Comparison of ENCODE assay signal across 11 mouse cellular contexts in the genomic region with DNA sequence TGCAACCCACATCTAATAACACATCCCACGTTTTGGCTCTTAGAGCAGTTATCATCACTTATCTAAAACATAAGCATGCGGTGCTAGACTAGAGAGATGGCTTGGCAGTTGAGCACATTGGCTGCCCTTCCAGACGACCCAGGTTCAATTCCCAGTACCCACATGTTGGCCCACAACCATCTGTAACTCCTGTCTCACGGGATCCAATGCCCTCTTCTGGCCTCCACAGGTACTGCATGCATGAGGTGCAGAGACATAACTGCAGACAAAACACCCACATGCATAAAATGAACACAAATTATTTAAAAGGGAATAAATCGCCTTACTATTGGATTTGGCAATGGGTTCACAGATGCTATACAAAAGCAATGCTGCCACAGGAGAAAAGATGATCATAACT. TPM values are rescaled to one million over a fixed set of nuclear protein-coding genes. Genes with fewer than 3 reads are reported as not detected.
DNase-seq lines count a peak whose midpoint lies in the region; ATAC-seq and TF ChIP-seq lines count a peak whose summit lies in the region.
"Had no signal": no experiment of that assay in that cellular context is flagged by ENCODE, and none has a peak within 500 bp of the region (broad histone marks: within the 10 kb centered on the region; RNA-seq: fewer than 3 reads in every experiment).

No protein-coding gene starts in this region.

- peak; percentile 72 for TF ChIP-seq CTCF in liver, embryonic 14.5 days (IDR thresholded peaks at IDR 0.05; ENCODE audit: low read depth)

- H3K36me3 ChIP-seq in liver, embryonic 14.5 days (replicated peaks; ENCODE audit: control insufficient read depth, insufficient read depth, low read depth) = no peaks in the 10 kb centered on the region
- no peaks in the 10 kb centered on the region for H3K36me3 ChIP-seq in liver, embryonic 12.5 days
- H3K36me3 ChIP-seq in embryonic facial prominence, embryonic 10.5 days (replicated peaks) = peaks cover 6% of the 10 kb centered on the region; the same call in 1 of the 2 replicates

- H3K9me3 ChIP-seq in liver, embryonic 14.5 days (ENCODE audit: control insufficient read depth, low read length) = no peaks in the 10 kb centered on the region
- no peaks in the 10 kb centered on the region for H3K9me3 ChIP-seq in liver, embryonic 12.5 days (replicated peaks)
- no peaks in the 10 kb centered on the region for H3K9me3 ChIP-seq in embryonic facial prominence, embryonic 10.5 days
- H3K9me3 ChIP-seq: midbrain, embryonic 13.5 days had no signal

- peak; percentile 30 to 39 for DNase-seq in cerebellum, postnatal 10 days
- DNase-seq in cerebellum, adult 18-20 months = no peak
- no peak for DNase-seq in liver, embryonic 14.5 days (ENCODE audit: low read depth in 3 of 3, low spot score in 3 of 3)
- peak; percentile 48 to 52 for DNase-seq in B cell, adult 2 months
- DNase-seq in embryonic facial prominence, embryonic 10.5 days (ENCODE audit: low spot score) = no peak
- DNase-seq in ovary, postnatal 36 days (ENCODE audit: low spot score) = no peak
- DNase-seq: adrenal gland, adult 2 months had no signal

- no peak overlapping the region for H3K4me3 ChIP-seq in liver, embryonic 14.5 days (ENCODE audit: insufficient read depth in 1 of 2, low read depth in 2 of 2, low read length in 2 of 2)
- H3K4me3 ChIP-seq in liver, embryonic 12.5 days = no peak overlapping the region
- no peak overlapping the region for H3K4me3 ChIP-seq in embryonic facial prominence, embryonic 10.5 days
- H3K4me3 ChIP-seq: midbrain, embryonic 13.5 days had no signal

- H3K27ac ChIP-seq in liver, embryonic 14.5 days = no peak overlapping the region
- no peak overlapping the region for H3K27ac ChIP-seq in liver, embryonic 12.5 days
- no peak overlapping the region for H3K27ac ChIP-seq in embryonic facial prominence, embryonic 10.5 days (replicated peaks)
- H3K27ac ChIP-seq: hindbrain, embryonic 14.5 days; midbrain, embryonic 13.5 days had no signal

- peaks cover 0 to 3% of the 10 kb centered on the region in 2 experiments; a peak in 2 of 4 replicates for H3K4me1 ChIP-seq in liver, embryonic 14.5 days (replicated peaks; ENCODE audit: control insufficient read depth in 2 of 2, insufficient read depth in 2 of 2, low read length in 1 of 2)
- 0 out of 2 replicates have a peak, but pooled peaks cover 3% of the 10 kb centered on the region for H3K4me1 ChIP-seq in liver, embryonic 12.5 days
- H3K4me1 ChIP-seq in embryonic facial prominence, embryonic 10.5 days = peaks cover 5% of the 10 kb centered on the region
- H3K4me1 ChIP-seq: midbrain, embryonic 13.5 days had no signal

- no peak overlapping the region for H3K9ac ChIP-seq in liver, embryonic 14.5 days (replicated peaks)
- H3K9ac ChIP-seq in liver, embryonic 12.5 days = no peak overlapping the region
- H3K9ac ChIP-seq: hindbrain, embryonic 14.5 days; midbrain, embryonic 13.5 days had no signal

- no peak for ATAC-seq in liver, embryonic 14.5 days (ENCODE audit: insufficient read depth)
- no peak for ATAC-seq in liver, embryonic 12.5 days
- 0 out of 2 replicates have a peak, but pooled peaks have one; percentile 53 for ATAC-seq in erythroblast, adult 5-6 weeks (replicated peaks; ENCODE audit: low FRiP score, poor library complexity, severe bottlenecking)
- ATAC-seq: midbrain, embryonic 13.5 days had no signal

- no peak overlapping the region for H3K4me2 ChIP-seq in liver, embryonic 14.5 days (ENCODE audit: low read depth)
- no peak overlapping the region for H3K4me2 ChIP-seq in liver, embryonic 12.5 days
- H3K4me2 ChIP-seq: hindbrain, embryonic 14.5 days; midbrain, embryonic 13.5 days had no signal

- no peaks in the 10 kb centered on the region for H3K27me3 ChIP-seq in liver, embryonic 14.5 days (ENCODE audit: control insufficient read depth, insufficient read depth, low read length)
- no peaks in the 10 kb centered on the region for H3K27me3 ChIP-seq in liver, embryonic 12.5 days (replicated peaks)
- no peaks in the 10 kb centered on the region for H3K27me3 ChIP-seq in embryonic facial prominence, embryonic 10.5 days (replicated peaks; ENCODE audit: low read depth, poor library complexity, severe bottlenecking)
- H3K27me3 ChIP-seq: midbrain, embryonic 13.5 days had no signal

- TF ChIP-seq EP300 in liver, embryonic 14.5 days (IDR thresholded peaks at IDR 0.05; ENCODE audit: low read depth) = no peak

- WGBS in liver, embryonic 14.5 days (ENCODE audit: insufficient replicate concordance) = 59% methylated on average over 5 of the region's 5 CpGs
- WGBS in liver, embryonic 12.5 days (ENCODE audit: insufficient replicate concordance) = 71% methylated on average over 5 of the region's 5 CpGs
- WGBS in embryonic facial prominence, embryonic 10.5 days = 81% methylated on average over 5 of the region's 5 CpGs

RNA-seq across cellular contexts. Expression of a gene that starts 12.7 kb away (rescaled TPM):
- polyA plus RNA-seq in liver, embryonic 14.5 days (2012; rRNA removed) = 4.6 and 5.0 TPM in 2 replicates
- 10.1 and 11.3 TPM in 2 replicates for polyA plus RNA-seq in liver, embryonic 14.5 days (2014; fragmentation: Nextera tagmentation; extraction: Ambion mirVana)
- polyA plus RNA-seq in liver, embryonic 12.5 days (2016; fragmentation: Nextera tagmentation; extraction: Ambion mirVana) = 10.3 and 11.7 TPM in 2 replicates
- total RNA-seq in erythroblast, adult 5-6 weeks (2015; ENCODE audit: low replicate concordance) = 1.5 and 5.2 TPM in 2 replicates
- 9.4 and 12.4 TPM in 2 replicates for total RNA-seq in erythroblast, adult 5-6 weeks (2017; ENCODE audit: low replicate concordance)
- polyA plus RNA-seq in embryonic facial prominence, embryonic 10.5 days (2016; fragmentation: Nextera tagmentation; extraction: Ambion mirVana) = 18.0 and 21.5 TPM in 2 replicates

RNA-seq across cellular contexts. Expression of a gene that starts 14.8 kb away (rescaled TPM):
- polyA plus RNA-seq in liver, embryonic 14.5 days (2012; rRNA removed) = 2.5 and 3.0 TPM in 2 replicates
- polyA plus RNA-seq in liver, embryonic 14.5 days (2014; fragmentation: Nextera tagmentation; extraction: Ambion mirVana) = 3.7 and 4.0 TPM in 2 replicates
- 4.3 and 5.4 TPM in 2 replicates for polyA plus RNA-seq in liver, embryonic 12.5 days (2016; fragmentation: Nextera tagmentation; extraction: Ambion mirVana)
- total RNA-seq in erythroblast, adult 5-6 weeks (2015; ENCODE audit: low replicate concordance) = 0.84 TPM in 1 of 2 replicates, not detected in the other
- total RNA-seq in erythroblast, adult 5-6 weeks (2017; ENCODE audit: low replicate concordance) = 0.60 and 2.4 TPM in 2 replicates
- 45.5 and 47.3 TPM in 2 replicates for polyA plus RNA-seq in embryonic facial prominence, embryonic 10.5 days (2016; fragmentation: Nextera tagmentation; extraction: Ambion mirVana)

Comparison
In these comparisons a context has a peak if more than half of its experiments do, and no peak if none do; other contexts are left out.
1. DNase-seq: peak in cerebellum, postnatal 10 days (2 of 2) and B cell, adult 2 months (2 of 2); none in cerebellum, adult 18-20 months (0 of 2), liver, embryonic 14.5 days (0 of 3), embryonic facial prominence, embryonic 10.5 days (single experiment) and ovary, postnatal 36 days (single experiment).